Mouse (Mus musculus) left cerebral cortex, postnatal 10 days (tissue): ENCODE data around the gene Pmpcb. TPM values are rescaled to one million over a fixed set of nuclear protein-coding genes. Genes with fewer than 3 reads are reported as not detected.
"Not testable (repeated sequence)": the region's sequence is repeated elsewhere in the genome, so short reads cannot be mapped to it uniquely, and the experiment has no call there.

Source experiments
- DNase-seq, 2 experiments: peaks; one replicate each; pipeline ENCODE4 v3.0.0; 2021 to 2022; ENCODE audit warnings: low spot score in 2 of 2, mixed read lengths in 1 of 2; ENCODE audit errors: extremely low spot score in 1 of 2
- intact Hi-C: fragments of 180-260 bp; cut with DNase I; formaldehyde crosslinking; loops from one replicate; pipeline ENCODE4 v1.15.1; 2025
- total RNA-seq, 2 experiments: library from RNA; stranded (reverse); gene quantifications; 2 replicates each; pipeline ENCODE4 v1.2.3; 2021

Pmpcb gene
- 10 to 100 TPM; 55.0 to 72.7 TPM for total RNA-seq

GRCm38 (mm10) chr5:21736956-21737585 is at the start of gene Pmpcb:
Pmpcb (plus strand) TSS chr5:21737141.
- intact Hi-C loops: loop anchor here (5.0 kb wide), 1 partner anchor 80 kb away; no protein-coding TSS in a partner anchor
- DNase-seq: peak; percentile 87 to 91

GRCm38 (mm10) chr5:21692230-21692629 is 44.7 kb upstream of the Pmpcb start:
- DNase-seq: no peak
- intact Hi-C loops: no loop called here

GRCm38 (mm10) chr5:21693372-21693870 is 43.5 kb upstream of the Pmpcb start:
- intact Hi-C loops: no loop called here
- no peak for DNase-seq

- intact Hi-C loops: no loop called here
- DNase-seq: no peak
These were observed 42.0 kb upstream of the Pmpcb start for GRCm38 (mm10) chr5:21694854-21695490.

DNA sequence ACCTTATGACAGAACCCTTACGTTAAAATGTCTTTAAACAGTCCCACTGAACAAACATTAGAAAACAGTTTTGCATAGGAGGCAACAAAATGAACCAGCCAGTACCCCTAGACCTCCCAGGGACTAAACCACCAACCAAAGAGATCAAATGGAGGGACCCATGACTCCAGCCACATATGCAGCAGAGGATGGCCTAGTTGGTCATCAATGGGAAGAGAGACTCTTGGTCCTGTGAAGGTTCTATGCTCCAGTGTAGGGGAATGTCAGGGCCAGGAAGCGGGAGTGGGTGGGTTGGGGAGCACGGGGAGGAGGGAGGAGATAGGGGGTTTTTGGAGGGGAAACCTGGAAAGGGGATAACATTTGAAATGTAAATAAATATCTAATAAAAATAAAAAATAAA is 37.4 kb upstream of the Pmpcb start:
- DNase-seq, intact Hi-C loops: not testable (repeated sequence)

- intact Hi-C loops: no loop called here
- DNase-seq: no peak
These were observed 36.6 kb upstream of the Pmpcb start for GRCm38 (mm10) chr5:21700272-21700821.

DNA sequence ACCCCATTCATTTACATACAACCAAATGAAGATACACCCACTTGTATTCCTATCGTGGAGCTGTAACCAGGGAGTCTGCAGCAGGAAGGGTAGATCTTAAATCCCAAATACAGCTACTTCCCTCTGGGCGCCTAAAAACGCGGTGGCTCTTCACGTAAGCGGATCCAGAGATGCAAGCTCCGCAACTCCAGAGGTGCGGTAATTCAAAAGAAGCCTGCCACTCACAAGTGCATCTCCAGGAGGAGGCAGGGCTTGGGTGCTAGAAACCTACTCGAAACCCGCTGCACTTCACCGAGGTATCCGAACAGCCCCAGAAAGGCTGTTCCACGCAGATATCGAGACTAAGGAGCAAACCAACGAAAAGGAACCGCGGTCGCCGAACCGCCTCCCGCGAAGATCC is 36.0 kb upstream of the Pmpcb start:
- intact Hi-C loops: loop anchor here (1.0 kb wide), 1 partner anchor 40 kb away; no protein-coding TSS in a partner anchor
- DNase-seq: no peak

DNA sequence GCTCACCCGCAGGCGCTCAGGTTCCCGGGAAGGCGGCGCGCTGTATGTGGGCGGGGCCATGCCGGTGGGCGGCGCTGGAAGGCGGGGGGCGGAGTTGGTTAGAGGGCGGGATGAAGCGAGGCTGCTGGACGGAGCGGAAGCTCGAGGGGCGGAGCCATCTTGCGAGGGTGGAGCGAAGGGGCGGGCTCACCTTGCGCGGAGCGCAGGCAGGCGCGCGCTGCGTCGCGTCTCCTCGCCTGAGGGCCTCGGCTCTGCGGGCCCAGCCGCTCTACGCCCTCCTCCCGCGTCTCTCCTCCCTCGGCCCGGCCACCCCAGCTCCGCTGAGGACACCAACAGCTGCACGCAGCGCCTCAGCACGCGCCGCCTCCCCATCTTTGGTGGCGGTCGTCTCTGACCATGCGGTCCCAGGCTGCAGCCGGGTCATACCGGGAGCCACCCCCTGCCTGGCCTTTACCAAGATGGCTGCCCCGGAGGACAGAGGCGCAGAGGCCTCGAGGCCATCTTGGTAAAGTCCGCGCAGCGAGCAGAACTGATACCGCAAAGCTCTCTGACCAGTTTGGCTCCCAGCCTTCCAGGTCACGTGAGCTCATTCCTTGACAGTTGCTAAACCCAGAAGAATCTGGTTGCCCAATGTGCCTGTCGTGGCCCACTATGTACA is 35.5 kb upstream of the Pmpcb start, which contains the start of gene Napepld:
Gene Napepld (minus strand): TSS at position 46 of the 658 bp plus-strand sequence.
- peak; percentile 97 to 99 for DNase-seq
- intact Hi-C loops: loop anchor here (1.0 kb wide), 1 partner anchor 40 kb away; no protein-coding TSS in a partner anchor

DNA sequence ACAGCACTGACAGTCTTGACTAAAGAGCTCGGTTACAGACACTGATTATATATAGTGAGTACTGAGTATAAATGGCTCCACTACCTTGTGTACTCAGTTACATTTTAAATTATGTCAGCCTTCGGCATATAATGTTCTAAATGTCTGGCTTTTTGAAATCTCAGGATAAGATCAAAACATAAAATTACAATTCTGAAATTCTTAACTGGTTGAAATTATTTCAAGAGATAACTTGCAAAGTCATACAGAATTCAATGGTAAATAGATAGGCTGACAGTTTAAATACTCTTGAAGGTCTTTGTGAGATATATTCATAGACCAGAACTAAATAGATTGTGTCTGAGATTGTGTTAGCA is 35.0 kb upstream of the Pmpcb start:
- DNase-seq: no peak
- intact Hi-C loops: no loop called here

DNA sequence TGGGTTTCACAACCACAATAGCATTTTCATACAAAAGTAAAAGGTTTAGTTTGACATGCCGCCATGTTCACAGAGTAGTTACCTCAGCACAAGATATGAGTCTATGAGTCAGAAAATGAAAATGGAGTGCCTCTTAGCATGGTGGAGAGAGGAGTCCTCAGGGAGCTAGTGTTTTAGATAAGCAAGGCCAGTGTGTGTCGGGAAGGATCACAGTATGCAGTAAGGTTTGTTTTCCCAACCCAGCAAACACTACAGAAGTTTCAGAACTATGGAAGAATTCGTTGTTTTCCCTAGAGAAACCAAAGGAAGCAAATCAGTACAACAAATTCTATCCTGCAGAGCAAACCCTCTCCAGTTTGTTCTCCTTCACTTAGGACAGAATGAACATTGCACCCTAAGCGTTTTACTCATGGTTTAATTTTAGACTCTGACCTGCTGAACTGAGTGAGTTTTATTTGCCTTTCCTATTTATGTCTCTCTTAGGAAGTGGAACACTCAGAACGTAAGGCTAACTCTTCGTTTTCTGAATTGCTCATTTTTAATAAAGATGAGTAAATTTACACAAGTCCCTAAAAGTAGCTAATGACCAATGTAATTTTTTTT is 34.0 kb upstream of the Pmpcb start:
- intact Hi-C loops: no loop called here
- DNase-seq: no peak

GRCm38 (mm10) chr5:21703708-21704107 is 33.2 kb upstream of the Pmpcb start:
- no peak for DNase-seq
- intact Hi-C loops: no loop called here

GRCm38 (mm10) chr5:21706546-21706945 is 30.4 kb upstream of the Pmpcb start:
- no peak for DNase-seq
- intact Hi-C loops: no loop called here

GRCm38 (mm10) chr5:21708011-21708410 is 28.9 kb upstream of the Pmpcb start:
- DNase-seq, intact Hi-C loops: not testable (repeated sequence)

GRCm38 (mm10) chr5:21712127-21712715 is 24.7 kb upstream of the Pmpcb start:
- intact Hi-C loops: no loop called here
- no peak for DNase-seq

- DNase-seq: no peak
- intact Hi-C loops: no loop called here
These were observed 22.5 kb upstream of the Pmpcb start for GRCm38 (mm10) chr5:21714447-21714846.

DNA sequence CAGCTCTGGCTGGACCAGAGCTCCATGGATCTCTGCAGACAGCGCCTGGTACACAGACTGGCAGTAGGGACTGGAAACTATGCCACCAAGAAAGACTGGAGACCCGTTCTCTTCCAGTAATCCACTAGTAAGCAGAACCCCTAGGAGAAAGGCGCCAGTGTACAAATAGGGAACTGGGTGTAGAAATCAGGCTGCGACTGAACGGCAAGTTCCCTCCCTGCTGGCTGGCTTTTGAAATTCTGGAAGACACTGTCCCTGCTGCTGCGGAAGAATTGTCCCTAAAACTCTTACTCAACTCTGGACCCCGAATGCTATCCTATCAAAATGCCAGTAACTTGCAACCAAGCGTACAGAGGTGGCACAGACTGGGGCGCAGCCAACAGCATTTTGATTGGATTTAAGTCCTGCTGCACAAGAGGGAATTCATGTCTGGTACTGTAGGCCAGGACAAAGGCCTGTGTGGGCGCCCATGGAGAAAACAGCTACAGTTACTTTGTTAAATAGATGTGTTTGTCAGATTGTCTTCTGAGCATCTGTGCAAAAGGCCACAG is 19.7 kb upstream of the Pmpcb start:
- DNase-seq: no peak
- intact Hi-C loops: no loop called here

GRCm38 (mm10) chr5:21718546-21718945 is 18.4 kb upstream of the Pmpcb start:
- DNase-seq: no peak
- intact Hi-C loops: no loop called here

GRCm38 (mm10) chr5:21719209-21719608 is 17.7 kb upstream of the Pmpcb start:
- no peak for DNase-seq
- intact Hi-C loops: no loop called here
